Mouse (Mus musculus): ENCODE data around the gene Paqr4.

DNA sequence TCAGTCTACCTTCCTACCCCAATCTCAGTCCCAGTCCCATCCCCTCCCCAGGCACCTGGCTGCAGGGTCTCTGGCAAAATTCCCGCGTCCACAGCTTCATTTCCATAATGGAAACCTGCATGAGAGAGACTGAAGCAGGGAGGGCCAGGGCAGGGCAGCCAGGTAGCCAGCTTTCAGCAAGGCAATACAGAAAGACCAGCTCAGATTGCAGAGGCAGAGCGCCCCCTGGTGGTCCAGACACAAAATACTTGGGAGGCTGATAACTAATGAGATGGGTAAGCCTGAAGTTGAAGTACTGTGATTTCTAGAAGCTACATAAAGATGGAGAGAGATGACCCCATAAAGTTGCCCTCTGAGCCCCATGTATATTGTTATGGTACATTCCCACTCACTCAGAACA lies 34.5 kb downstream of the Paqr4 start:
- TF ChIP-seq POLR2A (IDR thresholded peaks at IDR 0.05; ENCODE audit: low read depth, low read length) (no peak), BHLHE40 (IDR thresholded peaks at IDR 0.05; ENCODE audit: low read depth, low read length) (no peak), CTCF (conservative IDR thresholded peaks at IDR 0.05 in 1 of 2, IDR thresholded peaks at IDR 0.05 in 1 of 2; ENCODE audit: low read depth in 2 of 2, low read length in 2 of 2) (peak; percentile 86 to 97), USF1 (IDR thresholded peaks at IDR 0.05; ENCODE audit: low read depth, low read length) (no peak), MAZ (IDR thresholded peaks at IDR 0.05; ENCODE audit: low read depth, low read length) (0 out of 2 replicates have a peak, but pooled peaks have one; percentile 21), MAFK (IDR thresholded peaks at IDR 0.05; ENCODE audit: insufficient replicate concordance, low read length) (no peak), CHD2 (IDR thresholded peaks at IDR 0.05; ENCODE audit: low read length) (no peak), JUN (IDR thresholded peaks at IDR 0.05; ENCODE audit: insufficient read depth, low read depth, low read length) (no peak), RCOR1 (conservative IDR thresholded peaks at IDR 0.05; ENCODE audit: low read depth, low read length) (no peak), MYC (IDR thresholded peaks at IDR 0.05; ENCODE audit: low read depth, low read length) (no peak)
